Mouse (Mus musculus) lung, embryonic 15.5 days (tissue): ENCODE measurements around the gene Tanc1. TPM values are rescaled to one million over a fixed set of nuclear protein-coding genes. Genes with fewer than 3 reads are reported as not detected.
"Not testable (repeated sequence)": the region's sequence is repeated elsewhere in the genome, so short reads cannot be mapped to it uniquely, and the experiment has no call there.

ENCODE experiments used
- ATAC-seq: fragments of 200-750 bp; cut with Nextera tagmentation; 2 replicates; pipeline ENCODE4 v1.8.0; 2017; ENCODE audit warnings: moderate number of reproducible peaks, borderline replicate concordance; ENCODE audit not compliant: low FRiP score, low TSS enrichment; ENCODE audit errors: extremely low read depth
- H3K27ac ChIP-seq: fragments of 300-500 bp; sonication (generic); 2 replicates; pipeline ENCODE4 v1.5.1; 2015; ENCODE audit warnings: moderate library complexity, mild to moderate bottlenecking, inconsistent platforms
- H3K27me3 ChIP-seq: fragments of 300-500 bp; sonication (generic); 2 replicates; pipeline ENCODE4 v1.6.1; 2015; ENCODE audit warnings: inconsistent platforms
- H3K36me3 ChIP-seq: fragments of 300-500 bp; sonication (generic); 2 replicates; pipeline ENCODE4 v1.6.1; 2015; ENCODE audit warnings: inconsistent platforms
- H3K4me1 ChIP-seq: fragments of 300-500 bp; sonication (generic); 2 replicates; pipeline ENCODE4 v1.6.1; 2015; ENCODE audit warnings: inconsistent platforms
- H3K4me2 ChIP-seq: fragments of 300-500 bp; sonication (generic); 2 replicates; pipeline ENCODE4 v1.6.1; 2015; ENCODE audit warnings: inconsistent platforms, mild to moderate bottlenecking, moderate library complexity
- H3K4me3 ChIP-seq: fragments of 300-500 bp; sonication (generic); 2 replicates; pipeline ENCODE4 v1.5.1; 2015; ENCODE audit warnings: mild to moderate bottlenecking, inconsistent platforms
- H3K9ac ChIP-seq: fragments of 300-500 bp; sonication (generic); 2 replicates; pipeline ENCODE4 v1.6.1; 2015; ENCODE audit warnings: inconsistent platforms
- H3K9me3 ChIP-seq: fragments of 300-500 bp; sonication (generic); 2 replicates; pipeline ENCODE4 v1.6.1; 2016; ENCODE audit warnings: inconsistent platforms
- WGBS: fragments of 180-500 bp; shearing (Covaris S2); methylation state at CpG from one replicate; pipeline ENCODE4 v1.1.7; 2015; 5-methylcytosine and 5-hydroxymethylcytosine counted together
- polyA plus RNA-seq: library from polyadenylated mRNA; unstranded; fragments of >200 nt; fragmentation: Nextera tagmentation; extraction: Ambion mirVana; gene quantifications from 2 replicates; pipeline ENCODE4 v1.2.1, GENCODE M21; 2015

Gene Tanc1
- polyA plus RNA-seq = 30.0 and 33.9 TPM in 2 replicates

GRCm38 (mm10) chr2:59611831-59612732 is at the start of gene Tanc1:
Gene Tanc1, plus strand, starts transcription at chr2:59612042.
- Histone ChIP-seq H3K36me3 (no peaks in the 10 kb centered on the region), H3K4me3 (peak within 1 kb of the TSS; percentile 85), H3K9ac (peak within 1 kb of the TSS; percentile 93), H3K4me2 (peak within 1 kb of the TSS; percentile 89), H3K9me3 (no peaks in the 10 kb centered on the region), H3K27ac (peak within 1 kb of the TSS; percentile 97), H3K27me3 (no peaks in the 10 kb centered on the region), H3K4me1 (peaks cover 71% of the 10 kb centered on the region)
- ATAC-seq = peak; percentile 95
- WGBS = under 1% methylated on average over 92 of the region's 99 CpGs

GRCm38 (mm10) chr2:59562215-59562614 is 49.6 kb upstream of the Tanc1 start:
- Histone ChIP-seq H3K36me3 (no peaks in the 10 kb centered on the region), H3K4me1 (peaks cover 4% of the 10 kb centered on the region; the same call in 1 of the 2 replicates), H3K4me2 (no peak overlapping the region), H3K27ac (no peak overlapping the region), H3K9ac (no peak overlapping the region), H3K27me3 (no peaks in the 10 kb centered on the region), H3K4me3 (no peak overlapping the region), H3K9me3 (no peaks in the 10 kb centered on the region)
- WGBS = 79% methylated on average over 4 of the region's 4 CpGs
- ATAC-seq = no peak

DNA sequence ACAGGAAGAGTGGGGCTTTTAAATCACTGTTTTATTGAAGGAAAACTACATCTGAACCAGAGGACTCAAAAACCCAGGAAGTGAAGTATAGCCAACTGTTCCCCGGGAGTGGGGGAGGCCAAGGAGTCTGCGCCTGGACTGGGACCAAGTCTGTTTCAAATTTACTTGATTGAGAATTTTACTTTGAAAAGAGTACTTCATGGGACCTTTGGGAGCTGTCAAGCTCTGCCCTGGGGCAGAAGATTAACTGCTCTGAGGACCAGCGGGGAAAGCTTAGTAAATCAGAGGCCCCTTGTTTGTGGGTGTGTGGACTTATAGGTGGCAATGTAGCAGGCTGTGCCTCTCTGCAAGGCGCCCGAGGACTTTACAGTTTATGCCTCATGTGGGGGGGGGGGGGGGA is 49.1 kb upstream of the Tanc1 start:
- Histone ChIP-seq H3K27me3 (no peaks in the 10 kb centered on the region), H3K36me3 (no peaks in the 10 kb centered on the region), H3K27ac (no peak overlapping the region), H3K4me1 (peaks cover 4% of the 10 kb centered on the region; the same call in 1 of the 2 replicates), H3K4me2 (no peak overlapping the region), H3K9ac (no peak overlapping the region), H3K4me3 (no peak overlapping the region), H3K9me3 (no peaks in the 10 kb centered on the region)
- no peak for ATAC-seq
- WGBS = 38% methylated on average over 5 of the region's 5 CpGs

DNA sequence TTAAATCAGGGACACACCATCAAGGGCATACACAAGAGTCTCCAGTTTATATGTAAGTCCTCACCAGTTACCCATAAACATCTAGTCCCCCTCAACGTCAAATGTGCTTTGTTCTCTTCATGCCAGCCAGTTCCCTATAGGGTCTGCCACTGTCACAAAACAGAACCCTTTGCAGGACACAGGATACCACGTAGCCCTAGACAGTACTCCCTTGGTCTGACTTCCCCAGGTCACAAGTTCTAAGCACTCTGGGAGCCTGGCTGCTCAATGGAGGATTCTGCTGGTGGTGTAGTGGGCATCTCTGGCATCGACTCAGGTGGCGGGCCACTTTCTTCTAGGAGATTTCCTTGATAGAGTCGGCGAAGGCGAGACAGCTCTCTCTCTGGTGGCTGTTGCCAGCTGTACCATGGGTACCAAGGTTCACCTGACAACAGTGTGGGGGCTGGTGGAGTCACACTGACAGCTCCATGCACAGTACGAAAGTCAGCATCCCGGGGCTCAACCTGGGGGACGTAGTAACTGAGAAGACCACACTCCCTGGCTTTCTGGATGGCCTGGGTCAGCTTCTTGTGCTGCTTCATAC is 47.7 kb upstream of the Tanc1 start:
- H3K9me3 ChIP-seq, H3K4me1 ChIP-seq, H3K27me3 ChIP-seq, H3K27ac ChIP-seq, H3K4me3 ChIP-seq, H3K4me2 ChIP-seq, H3K36me3 ChIP-seq, ATAC-seq, H3K9ac ChIP-seq: not testable (repeated sequence)
- 76% methylated on average over 3 of the region's 10 CpGs for whole genome bisulfite sequencing

DNA sequence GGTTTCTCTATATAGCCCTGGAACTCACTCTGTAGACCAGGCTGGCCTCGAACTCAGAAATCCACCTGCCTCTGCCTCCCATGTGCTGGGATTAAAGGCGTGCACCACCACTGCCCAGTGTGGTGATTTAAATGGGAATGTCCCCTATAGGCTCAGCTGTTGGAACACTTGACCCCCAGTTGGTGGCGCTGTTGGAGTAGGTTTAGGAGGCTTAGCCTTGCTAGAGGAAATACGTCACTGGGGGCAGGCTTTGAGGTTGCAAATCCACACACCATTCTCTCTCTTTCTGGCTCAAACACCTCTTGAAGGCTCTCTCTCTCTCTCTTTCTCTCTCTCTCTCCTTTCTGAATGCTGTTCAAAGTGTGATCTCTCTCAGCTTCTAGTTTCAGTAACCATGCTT is 46.9 kb upstream of the Tanc1 start:
- no peak overlapping the region for H3K4me2 ChIP-seq
- ATAC-seq = no peak
- H3K9ac ChIP-seq = no peak overlapping the region
- H3K27ac ChIP-seq = no peak overlapping the region
- H3K4me1 ChIP-seq = peaks cover 4% of the 10 kb centered on the region; the same call in 1 of the 2 replicates
- WGBS = 84% methylated on average over 4 of the region's 4 CpGs
- no peaks in the 10 kb centered on the region for H3K27me3 ChIP-seq
- no peaks in the 10 kb centered on the region for H3K36me3 ChIP-seq
- H3K4me3 ChIP-seq = no peak overlapping the region
- no peaks in the 10 kb centered on the region for H3K9me3 ChIP-seq

DNA sequence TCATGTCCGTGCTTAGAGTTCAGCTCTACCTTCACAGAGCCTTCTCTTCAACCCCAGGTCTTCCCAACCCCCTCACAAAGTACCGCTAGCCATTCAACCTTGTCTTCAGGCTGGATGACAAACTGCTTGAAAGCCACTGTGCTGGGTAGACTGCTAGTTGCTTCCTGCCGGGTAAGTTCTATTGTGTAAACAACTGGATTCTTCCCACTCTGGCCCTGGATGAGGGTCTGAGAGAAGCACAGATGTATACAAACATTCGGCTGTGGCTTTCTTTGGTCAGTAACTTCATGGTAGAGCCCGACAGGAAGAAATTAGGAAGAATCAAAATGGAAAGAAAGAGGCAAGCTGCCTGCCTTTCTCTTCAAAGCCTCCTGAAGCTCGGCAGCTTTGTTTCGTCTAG is 30.9 kb upstream of the Tanc1 start:
- Histone ChIP-seq H3K4me2 (peak overlapping the region; percentile 2; the same call in 1 of the 2 replicates), H3K27me3 (no peaks in the 10 kb centered on the region), H3K4me1 (peaks cover 8% of the 10 kb centered on the region; the same call in 1 of the 2 replicates), H3K9ac (no peak overlapping the region), H3K36me3 (no peaks in the 10 kb centered on the region), H3K4me3 (no peak overlapping the region), H3K27ac (no peak overlapping the region; the same call in 1 of the 2 replicates), H3K9me3 (no peaks in the 10 kb centered on the region)
- peak; percentile 46; the same call in 1 of the 2 replicates for ATAC-seq
- WGBS = 18% methylated on average over 7 of the region's 7 CpGs

DNA sequence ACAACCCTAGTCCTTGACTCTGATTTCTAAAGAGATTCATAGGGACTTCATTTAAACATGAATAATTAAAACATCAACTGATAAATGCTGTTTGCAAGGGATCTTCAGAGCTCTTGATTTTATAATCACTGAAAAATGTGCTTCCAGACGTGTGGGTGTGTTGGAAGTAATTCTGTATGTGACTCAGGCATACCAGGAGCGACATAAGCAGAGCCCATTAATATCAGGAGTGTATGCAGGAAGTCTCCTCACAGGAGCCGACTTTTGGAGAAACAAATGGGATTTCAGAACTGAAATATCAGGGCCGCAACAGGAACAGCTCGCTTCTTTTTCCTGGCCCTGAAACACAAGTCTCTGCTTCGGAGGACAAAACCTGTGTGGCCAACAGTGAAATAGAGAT is 27.9 kb upstream of the Tanc1 start:
- Histone ChIP-seq H3K4me2 (no peak overlapping the region), H3K4me3 (no peak overlapping the region), H3K36me3 (no peaks in the 10 kb centered on the region), H3K27me3 (no peaks in the 10 kb centered on the region), H3K9me3 (no peaks in the 10 kb centered on the region), H3K4me1 (peaks cover 8% of the 10 kb centered on the region; the same call in 1 of the 2 replicates), H3K9ac (no peak overlapping the region), H3K27ac (no peak overlapping the region)
- no peak for ATAC-seq
- WGBS = 70% methylated on average over 6 of the region's 6 CpGs

DNA sequence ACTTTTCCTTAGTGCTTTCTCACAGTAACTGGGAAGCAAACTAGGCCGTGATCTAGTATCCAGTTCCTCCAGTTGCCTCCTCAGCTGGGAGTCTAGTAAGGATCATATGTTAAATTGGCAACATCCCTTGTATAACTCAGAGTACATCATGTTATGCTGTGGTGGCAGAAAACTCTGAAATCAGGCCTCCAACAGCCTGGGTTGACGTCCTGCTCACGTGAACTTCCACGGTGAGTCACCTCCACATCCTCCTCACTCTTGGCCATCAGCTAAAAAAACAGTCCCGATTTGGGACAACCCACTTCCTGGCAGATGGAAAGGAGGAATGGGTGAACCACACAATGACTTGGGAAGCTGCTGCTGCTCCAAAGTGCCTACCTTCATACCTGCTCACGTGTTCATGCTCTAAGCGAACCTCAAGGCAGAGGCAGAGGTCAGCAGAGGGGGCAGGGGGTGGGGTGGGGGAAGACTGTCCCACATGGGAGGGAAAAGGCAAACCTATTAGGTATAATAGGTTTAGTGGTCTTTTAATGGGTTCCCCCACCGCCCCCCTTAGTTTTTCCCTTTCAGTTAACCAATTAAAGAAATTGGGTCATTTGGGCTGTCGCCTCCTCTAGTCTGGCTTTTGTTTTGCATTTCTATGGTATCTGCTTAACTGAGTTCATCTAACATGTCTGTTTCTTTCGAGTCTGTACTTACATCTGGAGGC is 24.3 kb upstream of the Tanc1 start:
- ATAC-seq = no peak
- no peaks in the 10 kb centered on the region for H3K9me3 ChIP-seq
- H3K4me1 ChIP-seq = no peaks in the 10 kb centered on the region
- no peak overlapping the region for H3K4me3 ChIP-seq
- H3K27me3 ChIP-seq = no peaks in the 10 kb centered on the region
- no peak overlapping the region for H3K4me2 ChIP-seq
- H3K36me3 ChIP-seq = no peaks in the 10 kb centered on the region
- no peak overlapping the region for H3K9ac ChIP-seq
- no peak overlapping the region for H3K27ac ChIP-seq
- WGBS = 77% methylated on average over 10 of the region's 10 CpGs

GRCm38 (mm10) chr2:59588096-59588405 is 23.8 kb upstream of the Tanc1 start:
- no peaks in the 10 kb centered on the region for H3K9me3 ChIP-seq
- WGBS = 86% methylated on average over 3 of the region's 3 CpGs
- ATAC-seq = no peak
- no peak overlapping the region for H3K4me3 ChIP-seq
- H3K4me2 ChIP-seq = no peak overlapping the region
- no peaks in the 10 kb centered on the region for H3K36me3 ChIP-seq
- no peak overlapping the region for H3K9ac ChIP-seq
- no peaks in the 10 kb centered on the region for H3K27me3 ChIP-seq
- H3K4me1 ChIP-seq = no peaks in the 10 kb centered on the region
- H3K27ac ChIP-seq = no peak overlapping the region

DNA sequence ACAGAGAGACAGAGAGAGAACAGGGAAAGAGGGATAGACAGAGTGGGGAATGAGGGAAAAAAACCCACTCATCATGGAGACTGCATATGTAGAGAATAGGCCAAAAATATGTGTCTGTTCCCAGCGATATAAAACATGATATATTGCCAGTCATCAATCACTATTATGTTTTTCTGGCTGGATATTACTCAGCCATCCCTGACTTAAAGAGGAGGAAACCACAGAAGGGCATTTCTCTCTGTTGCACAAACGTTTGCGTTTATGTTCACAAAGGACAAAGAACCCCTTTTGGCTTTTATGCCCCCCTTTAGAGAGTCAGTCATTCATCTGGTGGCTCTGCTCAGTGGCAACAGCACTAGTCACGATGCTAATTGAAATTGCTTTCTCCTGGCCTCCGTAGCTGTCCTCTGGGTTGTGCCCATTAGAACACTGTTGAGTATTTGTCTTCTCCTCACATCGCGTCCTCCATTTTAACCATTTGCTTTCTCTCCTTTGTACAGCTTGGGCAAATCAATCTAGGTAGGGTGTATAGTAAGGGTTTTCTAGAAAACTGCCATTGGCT is 18.4 kb upstream of the Tanc1 start:
- H3K36me3 ChIP-seq = no peaks in the 10 kb centered on the region
- H3K9ac ChIP-seq = no peak overlapping the region
- H3K27me3 ChIP-seq = no peaks in the 10 kb centered on the region
- no peak for ATAC-seq
- WGBS = 37% methylated on average over 7 of the region's 7 CpGs
- no peak overlapping the region for H3K4me3 ChIP-seq
- H3K4me1 ChIP-seq = peaks cover 9% of the 10 kb centered on the region; the same call in 1 of the 2 replicates
- no peak overlapping the region for H3K4me2 ChIP-seq
- H3K9me3 ChIP-seq = no peaks in the 10 kb centered on the region
- no peak overlapping the region for H3K27ac ChIP-seq

DNA sequence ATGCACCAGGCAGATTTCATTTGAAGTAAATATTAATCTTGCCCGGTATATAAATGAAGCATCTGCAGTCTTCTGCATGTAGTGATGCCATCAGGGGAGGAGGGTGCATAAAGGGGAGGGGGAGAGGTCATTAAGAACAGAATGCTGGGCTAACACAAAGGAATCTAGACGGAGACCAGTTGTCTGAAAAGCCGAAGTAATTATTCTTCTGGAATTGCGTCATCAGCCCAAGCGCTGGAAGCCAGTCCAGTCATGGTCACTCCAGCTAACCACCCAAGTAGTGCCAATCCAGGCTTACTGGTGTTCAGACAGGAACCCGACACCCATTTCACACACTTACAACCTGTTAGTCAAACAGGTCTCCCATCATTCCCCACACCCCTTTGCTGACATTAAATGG is 17.7 kb upstream of the Tanc1 start:
- Histone ChIP-seq H3K36me3 (no peaks in the 10 kb centered on the region), H3K27me3 (no peaks in the 10 kb centered on the region), H3K9me3 (no peaks in the 10 kb centered on the region), H3K27ac (no peak overlapping the region), H3K4me3 (no peak overlapping the region), H3K4me1 (peaks cover 11% of the 10 kb centered on the region), H3K4me2 (no peak overlapping the region), H3K9ac (no peak overlapping the region)
- 42% methylated on average over 6 of the region's 6 CpGs for WGBS
- no peak for ATAC-seq
